ENCODE assay signal across 10 mouse cellular contexts in genomic region chr4:107637670-107638069, GRCm38 (mm10). TPM values are rescaled to one million over a fixed set of nuclear protein-coding genes. Genes with fewer than 3 reads are reported as not detected.
DNase-seq lines count a peak whose midpoint lies in the region; ATAC-seq and TF ChIP-seq lines count a peak whose summit lies in the region.
"Had no signal": no experiment of that assay in that cellular context is flagged by ENCODE, and none has a peak within 500 bp of the region (broad histone marks: within the 10 kb centered on the region; RNA-seq: fewer than 3 reads in every experiment).

No protein-coding gene starts in this region.

- no peak for TF ChIP-seq POLR2A in cortical plate, adult 2 months (IDR thresholded peaks at IDR 0.05; ENCODE audit: extremely low read depth, insufficient read depth, low read length)

- no peak overlapping the region for H3K9ac ChIP-seq in heart, embryonic 11.5 days (ENCODE audit: low read depth, low read length)
- no peak overlapping the region for H3K9ac ChIP-seq in liver, postnatal 0 days (replicated peaks)
- H3K9ac ChIP-seq: limb, embryonic 12.5 days; stomach, embryonic 15.5 days had no signal

- H3K27me3 ChIP-seq in heart, embryonic 11.5 days (ENCODE audit: control insufficient read depth, insufficient read depth, low read length), result 0 out of 2 replicates have a peak, but pooled peaks cover 7% of the 10 kb centered on the region
- H3K27me3 ChIP-seq in liver, postnatal 0 days (ENCODE audit: insufficient read depth, low read length), result no peaks in the 10 kb centered on the region
- H3K27me3 ChIP-seq: stomach, embryonic 15.5 days had no signal

- peak; percentile 72 for TF ChIP-seq CTCF in cortical plate, adult 2 months (IDR thresholded peaks at IDR 0.05; ENCODE audit: extremely low read depth, insufficient read depth, low read length)
- TF ChIP-seq CTCF in liver, postnatal 0 days (IDR thresholded peaks at IDR 0.05; ENCODE audit: low read depth), result peak; percentile 81

- no peaks in the 10 kb centered on the region for H3K9me3 ChIP-seq in heart, embryonic 11.5 days (replicated peaks; ENCODE audit: control insufficient read depth, low read length)
- no peaks in the 10 kb centered on the region for H3K9me3 ChIP-seq in liver, postnatal 0 days (ENCODE audit: low read length)
- H3K9me3 ChIP-seq: limb, embryonic 12.5 days; stomach, embryonic 15.5 days had no signal

- ATAC-seq in heart, embryonic 11.5 days (replicated peaks; ENCODE audit: insufficient number of reproducible peaks, low FRiP score, low TSS enrichment), result no peak
- ATAC-seq in liver, postnatal 0 days, result no peak
- ATAC-seq in erythroid progenitor cell, adult 5-6 weeks (replicated peaks; ENCODE audit: low FRiP score, poor library complexity, severe bottlenecking), result no peak

- H3K36me3 ChIP-seq in heart, embryonic 11.5 days (ENCODE audit: control insufficient read depth, insufficient read depth, low read length), result no peaks in the 10 kb centered on the region
- H3K36me3 ChIP-seq in liver, postnatal 0 days (replicated peaks; ENCODE audit: insufficient read depth, low read length), result no peaks in the 10 kb centered on the region
- H3K36me3 ChIP-seq: limb, embryonic 12.5 days; stomach, embryonic 15.5 days had no signal

- no peak overlapping the region for H3K27ac ChIP-seq in heart, embryonic 11.5 days (ENCODE audit: low read depth, low read length)
- H3K27ac ChIP-seq in cortical plate, adult 2 months (ENCODE audit: insufficient read depth, low read length), result no peak overlapping the region
- H3K27ac ChIP-seq in liver, postnatal 0 days (ENCODE audit: low read depth), result no peak overlapping the region
- H3K27ac ChIP-seq: stomach, embryonic 15.5 days had no signal

- intact Hi-C loops in heart, postnatal 36 days (cut with DNase I), result loop anchor here (5.0 kb wide), 2 partner anchors 145 to 215 kb away; no protein-coding TSS in a partner anchor

- H3K4me2 ChIP-seq in heart, embryonic 11.5 days, result no peak overlapping the region
- H3K4me2 ChIP-seq in liver, postnatal 0 days (ENCODE audit: low read depth, low read length), result no peak overlapping the region
- H3K4me2 ChIP-seq: limb, embryonic 12.5 days; stomach, embryonic 15.5 days had no signal

- 56% methylated on average over 3 of the region's 3 CpGs for WGBS in heart, embryonic 11.5 days (ENCODE audit: insufficient replicate concordance)
- WGBS in liver, postnatal 0 days (ENCODE audit: insufficient replicate concordance), result 40% methylated on average over 3 of the region's 3 CpGs

- no peak overlapping the region for H3K4me3 ChIP-seq in heart, embryonic 11.5 days (ENCODE audit: low read depth, low read length)
- no peak overlapping the region for H3K4me3 ChIP-seq in cortical plate, adult 2 months (ENCODE audit: insufficient read depth, low read length)
- H3K4me3 ChIP-seq in liver, postnatal 0 days (ENCODE audit: low read depth, low read length), result no peak overlapping the region
- H3K4me3 ChIP-seq: limb, embryonic 12.5 days; stomach, embryonic 15.5 days had no signal

- DNase-seq in heart, postnatal 36 days, result peak; percentile 14 to 27
- peak; percentile 14 to 25 for DNase-seq in urinary bladder, postnatal 36 days (ENCODE audit: low spot score in 2 of 2)
- DNase-seq in urinary bladder, adult 2 months (ENCODE audit: low spot score), result no peak
- DNase-seq in liver, postnatal 0 days, result peak; percentile 69
- peak; percentile 57 for DNase-seq in testis, postnatal 10 days (ENCODE audit: low spot score)

- no peaks in the 10 kb centered on the region for H3K4me1 ChIP-seq in heart, embryonic 11.5 days (ENCODE audit: control insufficient read depth, insufficient read depth, low read length)
- no peaks in the 10 kb centered on the region for H3K4me1 ChIP-seq in cortical plate, adult 2 months (ENCODE audit: control insufficient read depth, insufficient read depth, low read length)
- no peaks in the 10 kb centered on the region for H3K4me1 ChIP-seq in liver, postnatal 0 days (ENCODE audit: insufficient read depth)
- H3K4me1 ChIP-seq: stomach, embryonic 15.5 days had no signal

- TF ChIP-seq EP300 in liver, postnatal 0 days (IDR thresholded peaks at IDR 0.05; ENCODE audit: low read depth), result no peak

RNA-seq across cellular contexts. Expression of gene Dmrtb1, which starts 46.4 kb away (rescaled TPM):
- total RNA-seq in heart, postnatal 36 days (2021), result not detected
- not detected in 2 replicates for polyA plus RNA-seq in heart, embryonic 11.5 days (2014; fragmentation: Nextera tagmentation; extraction: Ambion mirVana)
- not detected in 2 replicates for polyA plus RNA-seq in urinary bladder, adult 2 months (2012; rRNA removed)
- polyA plus RNA-seq in cortical plate, adult 2 months (2012; rRNA removed), result 1.4 and 1.6 TPM in 2 replicates
- not detected in 2 replicates for polyA plus RNA-seq in liver, postnatal 0 days (2015; fragmentation: Nextera tagmentation; extraction: Ambion mirVana)
- total RNA-seq in erythroid progenitor cell, adult 5-6 weeks (2015; ENCODE audit: low replicate concordance), result not detected in 2 replicates
- total RNA-seq in erythroid progenitor cell, adult 5-6 weeks (2017; ENCODE audit: low replicate concordance), result not detected in 2 replicates
